Mouse (Mus musculus) heart, postnatal 10 days (tissue): ENCODE results near the gene Psd4. TPM values are rescaled to one million over a fixed set of nuclear protein-coding genes. Genes with fewer than 3 reads are reported as not detected.

Experiments used
- DNase-seq, 2 experiments: peaks; one replicate each; pipeline ENCODE4 v3.0.0; 2021
- intact Hi-C: fragments of 180-260 bp; cut with DNase I; formaldehyde crosslinking; loops from one replicate; pipeline ENCODE4 v1.15.1; 2025
- total RNA-seq, 2 experiments: library from RNA; stranded (reverse); gene quantifications; 2 replicates each; pipeline ENCODE4 v1.2.3; 2021

Psd4 gene
- total RNA-seq: 1 to 10 TPM; 1.3 to 2.2 TPM

DNA sequence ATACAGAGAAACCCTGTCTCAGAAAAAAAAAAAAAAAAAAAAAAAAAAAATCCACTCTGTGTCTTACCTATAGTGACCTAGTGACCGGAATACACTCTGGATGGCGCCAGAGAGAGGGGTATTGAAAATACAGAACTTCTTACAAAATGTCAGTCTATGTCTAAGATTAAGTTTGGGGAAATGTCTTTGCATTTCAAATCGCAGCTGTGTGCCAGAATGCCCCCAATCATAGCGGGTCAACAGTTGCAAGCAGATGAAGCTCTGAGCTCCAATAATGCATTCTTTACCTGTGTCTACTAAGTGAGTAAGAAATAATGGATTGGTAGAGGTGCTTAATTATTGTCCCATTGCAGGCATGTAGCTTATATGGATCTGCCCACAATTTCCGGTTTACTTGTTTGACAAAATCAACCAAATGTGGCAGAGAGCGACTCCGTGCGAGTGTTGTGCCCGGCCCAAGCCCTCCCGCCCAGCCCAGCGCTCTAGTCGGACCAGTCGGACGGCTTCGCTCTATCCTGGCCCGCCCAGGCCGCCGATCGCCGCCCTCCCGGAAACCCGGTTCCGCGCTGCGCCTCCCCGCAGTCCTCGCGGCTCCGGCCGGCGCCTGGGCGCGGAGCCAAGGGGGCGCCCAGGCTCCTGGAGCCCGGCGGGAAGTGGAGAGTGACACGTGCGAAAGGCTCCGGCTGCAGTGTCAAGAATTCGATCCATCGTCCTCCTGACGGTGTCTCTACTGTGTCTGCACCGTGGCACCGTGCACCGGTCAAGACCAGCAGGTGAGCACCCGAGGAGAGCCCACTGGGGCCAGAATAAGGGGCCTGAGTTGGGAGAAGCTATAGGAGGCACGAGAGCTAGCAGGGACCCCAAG, at the start of gene Psd4:
Gene Psd4, plus strand, starts transcription at position 551 of the 865 bp plus-strand sequence.
- intact Hi-C loops: no loop called here
- DNase-seq: peak; percentile 60 to 66

DNA sequence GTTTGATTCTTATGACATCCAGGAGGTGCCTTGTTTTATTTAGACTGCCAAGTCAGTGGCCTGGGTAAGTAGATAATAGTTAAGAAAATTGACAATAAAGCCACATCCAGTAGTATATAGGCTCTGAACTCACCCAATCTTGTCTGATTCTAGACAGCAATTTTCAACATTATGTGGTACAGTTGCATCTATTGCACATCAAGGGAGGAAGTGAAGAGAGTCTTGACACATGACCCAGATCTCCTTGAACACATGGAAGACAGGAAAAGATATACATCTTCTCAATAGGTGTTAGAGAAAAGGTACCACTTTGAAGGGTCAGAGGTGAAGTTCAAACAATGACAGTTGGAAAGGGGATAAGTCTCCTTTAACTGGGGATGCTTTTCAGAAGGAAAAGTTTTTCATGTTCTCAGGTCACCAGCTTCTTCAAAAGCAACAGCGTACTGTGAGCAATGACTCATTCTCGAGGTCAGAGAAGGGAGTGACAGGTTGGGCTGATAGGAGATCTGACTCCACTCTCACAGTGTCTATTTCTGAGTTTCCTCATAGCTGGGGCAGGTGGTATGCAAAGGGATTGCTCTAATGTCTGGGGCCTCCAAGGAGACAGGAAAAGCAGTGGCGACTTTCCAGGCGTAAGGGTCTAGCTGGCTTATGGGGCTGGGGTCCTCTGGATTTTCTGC, 49.3 kb upstream of the Psd4 start:
- no peak for DNase-seq
- intact Hi-C loops: no loop called here

DNA sequence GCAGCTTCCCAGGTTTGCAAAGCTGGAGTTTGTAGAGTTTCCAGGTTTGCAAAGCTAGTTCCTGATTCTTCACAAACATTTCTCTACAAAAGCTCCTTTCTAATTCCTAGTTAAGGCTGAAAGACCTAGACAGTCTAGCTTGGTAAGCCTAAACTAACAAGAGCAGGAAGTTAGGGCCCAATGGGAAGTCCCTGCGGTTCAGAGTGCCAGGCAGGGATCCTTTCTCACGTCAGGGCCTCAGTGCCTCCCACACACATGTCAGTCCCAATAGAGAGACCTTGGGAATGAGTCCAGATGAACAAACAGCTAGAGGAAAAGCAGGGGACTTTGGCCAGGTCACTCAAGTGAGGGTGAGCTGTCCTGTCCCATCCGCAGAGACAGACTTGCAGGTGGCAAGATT, 32.0 kb upstream of the Psd4 start:
- intact Hi-C loops: no loop called here
- DNase-seq: peak in 1 of 2 experiments; percentile 5

DNA sequence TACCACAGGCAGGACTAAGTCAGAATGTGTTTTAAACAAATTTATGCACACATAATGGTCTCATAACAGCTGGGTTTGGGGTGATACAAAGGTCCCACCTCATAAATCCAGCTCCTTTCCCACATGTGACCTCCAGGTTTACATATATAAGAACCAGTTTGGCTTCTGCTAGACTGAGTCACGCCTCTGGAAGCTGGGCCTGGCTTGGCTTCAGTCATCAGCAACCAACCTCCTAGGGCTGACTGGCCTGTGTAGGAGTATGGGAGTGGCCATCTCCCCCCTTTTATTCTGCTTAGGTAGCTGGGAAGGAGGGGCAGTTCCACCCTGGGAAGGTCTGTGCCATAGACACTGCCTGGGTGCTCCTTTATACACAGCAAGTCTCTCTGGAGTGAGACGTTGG, 30.8 kb upstream of the Psd4 start, which contains the start of gene Il1rn:
Gene Il1rn, plus strand, starts transcription at position 309 of the 400 bp plus-strand sequence.
- intact Hi-C loops: no loop called here
- no peak for DNase-seq

DNA sequence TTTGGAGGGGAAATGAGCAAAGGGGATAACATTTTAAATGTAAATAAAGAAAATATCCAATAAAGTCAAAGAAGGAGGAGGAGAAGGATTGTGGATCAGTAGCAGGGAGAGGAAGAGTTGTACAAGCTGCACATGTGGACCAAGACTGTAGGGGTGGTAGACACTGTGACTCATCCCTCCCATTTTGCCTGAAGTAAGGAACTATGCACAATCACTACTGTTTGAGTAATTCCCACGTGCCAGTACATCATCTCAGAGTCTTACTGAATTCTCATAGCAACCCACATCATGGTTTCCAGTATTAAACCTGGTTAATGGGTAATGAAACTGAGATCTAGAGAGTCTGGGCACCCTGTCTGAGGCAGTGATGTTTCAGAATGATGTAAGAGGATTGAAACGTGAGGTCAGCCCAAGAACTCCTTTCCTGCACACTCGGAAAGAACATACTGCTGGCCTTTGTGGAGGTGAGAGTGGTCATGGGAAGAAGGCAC, 25.9 kb upstream of the Psd4 start:
- DNase-seq: no peak
- intact Hi-C loops: no loop called here

DNA sequence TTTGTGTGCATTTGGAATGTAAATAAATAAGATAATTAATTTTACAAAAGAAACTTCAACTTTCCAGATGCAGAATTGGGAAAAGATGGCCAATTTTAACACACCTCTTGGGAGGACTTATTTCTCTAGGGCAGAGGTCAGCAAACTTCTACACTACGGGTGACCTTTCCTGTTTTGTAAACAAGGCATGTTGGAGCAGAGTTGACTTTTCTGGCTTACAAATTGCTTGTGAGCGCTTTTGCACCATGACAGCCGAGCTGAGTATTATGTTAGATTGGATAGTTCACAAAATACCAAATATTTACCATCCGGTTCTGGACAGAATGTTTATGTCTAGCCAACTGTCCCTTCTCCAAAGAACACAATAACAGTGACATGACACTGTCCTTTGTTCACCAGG, 22.8 kb upstream of the Psd4 start:
- intact Hi-C loops: no loop called here
- DNase-seq: no peak

DNA sequence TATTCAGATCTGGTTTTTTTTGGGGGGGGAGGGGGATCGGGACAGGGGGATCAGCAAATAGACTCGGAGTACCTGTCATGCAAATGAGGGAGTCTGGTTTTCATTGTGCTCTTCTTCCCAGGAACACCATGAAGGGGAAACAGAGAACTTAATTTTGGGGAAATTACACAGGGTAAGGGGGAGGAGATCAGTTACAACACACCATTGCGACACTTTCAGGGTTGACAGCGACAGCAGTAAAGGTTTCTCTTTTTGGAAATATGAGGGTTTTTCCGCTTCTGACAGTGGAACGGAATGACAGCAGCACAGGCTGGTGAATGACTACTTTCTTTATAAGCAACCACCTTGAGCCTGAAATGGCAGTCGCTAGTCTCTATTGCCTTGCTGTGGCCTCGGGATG, 22.3 kb upstream of the Psd4 start:
- intact Hi-C loops: no loop called here
- peak in 1 of 2 experiments; percentile 3 for DNase-seq

DNA sequence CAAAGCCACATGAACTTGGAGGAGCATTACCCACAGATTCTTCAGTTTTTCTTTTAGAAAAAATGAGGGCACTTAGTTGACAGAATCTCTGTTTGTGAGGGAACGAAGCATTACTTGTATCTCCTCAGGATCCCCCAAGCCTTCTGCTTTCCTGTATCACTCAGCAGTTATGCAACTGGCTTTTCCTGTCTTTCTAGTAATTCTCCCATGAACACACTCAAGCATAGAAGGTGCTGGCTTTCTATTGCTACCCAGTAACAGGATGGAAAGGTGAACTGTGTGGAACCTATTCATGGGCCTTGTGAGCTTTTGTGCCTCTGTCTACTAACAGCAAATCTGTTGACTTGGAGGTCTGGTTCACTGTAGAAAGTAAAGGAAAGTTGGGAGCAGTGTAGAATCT, 19.5 kb upstream of the Psd4 start:
- intact Hi-C loops: no loop called here
- DNase-seq: no peak

DNA sequence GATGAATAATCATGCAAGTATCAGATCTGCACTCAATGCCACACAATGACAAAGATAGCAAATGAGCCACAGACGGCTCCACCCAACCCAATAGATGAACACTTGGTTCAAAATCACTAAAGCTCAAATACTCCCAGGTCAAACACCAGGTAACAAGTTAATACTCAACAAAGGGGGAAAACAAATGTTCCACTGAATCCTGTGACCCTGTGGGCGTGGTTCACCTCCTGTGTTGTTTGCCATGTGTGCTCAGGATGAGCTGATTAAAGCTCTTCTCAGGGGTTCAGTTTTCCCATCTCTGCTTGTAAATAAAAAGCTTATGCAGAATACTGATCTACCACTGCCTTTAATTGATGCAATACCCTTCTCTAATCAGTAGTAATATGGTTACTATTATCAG, 16.2 kb upstream of the Psd4 start:
- intact Hi-C loops: no loop called here
- DNase-seq: no peak

DNA sequence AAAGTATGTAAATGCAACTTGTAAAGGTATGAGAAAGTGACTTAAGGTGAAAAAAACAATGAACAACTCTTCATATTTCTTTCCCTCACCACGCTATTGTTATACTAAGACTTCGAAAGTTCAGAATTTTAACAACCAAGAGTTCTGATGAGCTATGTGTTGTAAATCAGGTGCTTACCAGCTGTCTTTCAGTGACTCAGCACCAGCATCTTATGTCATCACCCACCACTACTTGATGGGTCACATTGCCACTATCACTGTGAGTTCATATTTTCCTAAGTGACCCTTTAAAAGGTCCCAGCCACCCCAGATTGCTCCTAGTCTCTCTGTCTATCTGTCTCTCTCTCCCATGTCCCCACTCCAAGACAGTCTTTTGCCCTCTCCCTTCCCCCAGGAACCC, 14.3 kb upstream of the Psd4 start:
- DNase-seq: no peak
- intact Hi-C loops: no loop called here

DNA sequence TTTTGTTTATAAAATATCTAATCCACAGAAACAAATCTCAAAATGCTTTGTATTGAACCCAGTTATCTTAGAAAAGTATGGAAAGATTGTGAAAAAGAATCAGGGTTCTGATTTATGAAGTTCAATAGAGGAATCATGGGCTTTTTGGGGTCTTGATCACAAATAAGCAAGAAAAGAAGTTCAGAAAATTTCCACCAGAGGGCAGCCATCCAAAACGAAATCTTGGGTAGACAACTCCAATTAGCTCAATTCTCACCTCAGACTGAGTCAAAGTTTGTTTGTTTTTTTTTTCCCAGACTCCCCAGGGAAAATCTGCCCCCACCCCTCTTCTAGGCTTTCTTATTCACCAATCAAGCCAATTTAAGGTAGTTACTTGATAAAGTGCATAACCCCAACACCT, 9.7 kb upstream of the Psd4 start:
- peak; percentile 14 to 48 for DNase-seq
- intact Hi-C loops: loop anchor here (1.0 to 5.0 kb wide), 3 partner anchors 48 to 210 kb away; no protein-coding TSS in a partner anchor

DNA sequence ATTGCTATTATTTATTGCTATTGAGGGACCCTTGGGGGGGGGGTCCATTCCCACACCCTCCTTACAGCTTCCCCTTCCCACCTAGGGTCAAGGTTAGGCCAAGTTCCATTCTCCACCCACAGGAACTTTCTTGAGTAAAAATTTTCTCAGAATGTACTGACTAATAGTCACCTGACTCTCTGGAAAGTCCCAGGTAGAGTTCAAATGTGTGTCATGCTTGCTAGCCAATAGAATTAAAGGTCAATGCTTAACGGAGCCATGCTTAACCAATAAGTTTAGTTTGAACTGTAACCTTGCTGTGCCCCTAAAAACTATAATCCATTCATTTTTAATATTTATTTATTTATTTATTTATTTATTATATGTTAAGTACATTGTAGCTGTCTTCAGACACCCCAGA, 8.0 kb upstream of the Psd4 start:
- intact Hi-C loops: loop anchor here (5.0 kb wide), 2 partner anchors 62 to 208 kb away; no protein-coding TSS in a partner anchor
- DNase-seq: no peak

DNA sequence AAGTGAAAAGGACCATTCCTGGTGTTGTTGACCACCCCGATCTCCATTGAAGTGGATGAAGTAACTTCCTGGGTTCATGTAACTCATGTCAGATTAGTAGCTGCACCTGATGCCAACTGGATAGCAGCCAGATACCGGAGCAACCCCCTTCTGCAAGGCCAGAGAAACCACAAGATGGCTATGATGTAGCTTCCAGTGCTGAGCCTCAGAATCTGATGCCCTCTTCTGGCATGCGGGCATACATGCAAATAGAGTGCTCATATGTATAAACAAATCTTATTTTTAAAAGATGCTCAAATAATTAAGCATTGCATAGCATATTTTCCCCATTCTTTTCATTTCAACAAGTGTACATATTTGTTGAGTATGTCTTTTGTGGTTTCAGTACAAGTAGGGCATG, 3.6 kb upstream of the Psd4 start:
- intact Hi-C loops: no loop called here
- DNase-seq: no peak

DNA sequence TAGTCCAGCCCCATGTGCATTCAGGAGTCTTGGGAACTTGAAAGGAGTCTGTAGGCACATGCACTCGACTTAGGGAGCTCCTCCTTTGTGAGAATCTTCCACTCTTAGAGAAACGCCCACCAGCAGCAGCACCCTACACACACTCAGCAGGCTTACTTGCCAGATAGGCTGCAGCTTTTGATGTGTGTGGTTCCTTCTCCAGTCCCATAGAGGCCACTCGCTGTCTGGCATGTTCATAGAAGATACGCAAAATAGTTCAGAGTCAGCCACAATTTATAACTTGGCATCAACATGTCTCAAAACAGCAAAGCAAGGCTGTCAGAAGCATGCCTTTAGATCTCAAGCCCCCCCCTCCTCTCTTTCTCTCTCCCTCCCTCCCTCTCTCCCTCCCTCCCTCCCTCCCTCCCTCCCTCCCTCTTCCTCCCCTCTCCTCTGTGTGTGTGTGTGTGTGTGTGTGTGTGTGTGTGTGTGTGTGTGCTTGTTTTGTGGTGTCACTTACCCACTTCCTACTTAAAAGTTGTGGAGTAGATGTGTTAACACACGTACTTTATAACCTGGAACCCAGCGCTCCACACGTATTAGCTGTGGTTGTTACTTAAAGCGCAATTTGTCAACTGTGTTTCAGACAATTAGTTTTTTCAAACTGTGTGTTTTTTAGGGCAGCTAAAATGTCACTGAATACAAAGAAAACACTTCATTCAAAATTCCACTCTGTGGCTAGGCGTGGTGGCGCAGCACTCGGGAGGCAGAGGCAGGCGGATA, 985 bp upstream of the Psd4 start:
- DNase-seq: no peak
- intact Hi-C loops: no loop called here

DNA sequence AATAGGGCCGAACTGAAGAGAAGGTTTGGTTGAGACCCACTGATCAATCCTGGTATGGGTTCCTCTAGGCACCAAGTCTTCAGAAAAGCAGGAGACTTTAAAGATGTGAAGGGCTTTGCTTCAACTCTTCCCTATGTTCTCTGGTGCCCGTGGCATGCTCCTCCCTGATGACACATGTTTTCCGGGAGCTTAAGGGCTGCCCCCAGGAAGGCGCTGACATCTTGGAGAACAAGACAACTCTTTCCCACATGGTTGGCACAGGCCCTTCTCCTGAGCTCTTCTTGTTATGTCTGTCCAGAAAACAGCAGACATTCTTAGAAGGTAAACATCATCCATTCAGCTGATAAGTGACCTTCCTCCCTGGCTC, 498 bp downstream of the Psd4 start:
- no peak for DNase-seq

DNA sequence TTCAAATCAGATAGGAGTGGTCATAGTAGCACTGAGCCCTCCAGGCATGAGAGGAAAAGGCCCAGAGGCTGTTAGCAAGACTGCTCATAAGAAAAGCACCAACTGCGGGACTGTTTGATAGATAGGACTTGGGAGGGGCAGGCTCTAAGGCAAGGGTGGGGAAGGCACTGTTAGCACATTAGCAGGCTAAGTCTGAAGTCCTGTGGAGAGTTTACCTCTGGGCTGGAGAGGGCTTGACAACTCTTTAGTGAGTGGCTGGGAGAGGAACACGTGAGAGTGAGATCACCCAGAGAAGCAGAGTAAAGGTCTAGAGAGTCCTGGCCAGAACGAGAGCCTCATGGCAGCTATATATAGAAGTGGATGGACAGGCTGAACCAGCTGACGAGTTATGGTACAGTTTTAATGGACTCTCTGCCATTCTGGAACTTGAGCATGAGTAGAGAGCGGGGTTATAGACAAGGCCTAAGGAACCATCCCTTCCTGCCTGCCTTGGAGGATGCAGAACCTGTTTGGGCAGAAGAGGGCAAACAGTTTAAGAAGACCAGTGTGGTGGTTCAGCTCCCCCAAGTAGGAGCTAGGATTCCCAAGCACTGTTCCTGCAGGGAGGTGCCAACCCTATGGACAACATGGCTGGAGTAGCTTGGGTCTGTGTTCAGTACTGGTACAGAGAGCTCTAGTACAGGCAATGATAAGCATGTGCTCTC, 11.5 kb downstream of the Psd4 start:
- no peak for DNase-seq
- intact Hi-C loops: no loop called here

More for the DNA sequence above, 498 bp downstream of the Psd4 start:
- intact Hi-C loops: no loop called here

DNA sequence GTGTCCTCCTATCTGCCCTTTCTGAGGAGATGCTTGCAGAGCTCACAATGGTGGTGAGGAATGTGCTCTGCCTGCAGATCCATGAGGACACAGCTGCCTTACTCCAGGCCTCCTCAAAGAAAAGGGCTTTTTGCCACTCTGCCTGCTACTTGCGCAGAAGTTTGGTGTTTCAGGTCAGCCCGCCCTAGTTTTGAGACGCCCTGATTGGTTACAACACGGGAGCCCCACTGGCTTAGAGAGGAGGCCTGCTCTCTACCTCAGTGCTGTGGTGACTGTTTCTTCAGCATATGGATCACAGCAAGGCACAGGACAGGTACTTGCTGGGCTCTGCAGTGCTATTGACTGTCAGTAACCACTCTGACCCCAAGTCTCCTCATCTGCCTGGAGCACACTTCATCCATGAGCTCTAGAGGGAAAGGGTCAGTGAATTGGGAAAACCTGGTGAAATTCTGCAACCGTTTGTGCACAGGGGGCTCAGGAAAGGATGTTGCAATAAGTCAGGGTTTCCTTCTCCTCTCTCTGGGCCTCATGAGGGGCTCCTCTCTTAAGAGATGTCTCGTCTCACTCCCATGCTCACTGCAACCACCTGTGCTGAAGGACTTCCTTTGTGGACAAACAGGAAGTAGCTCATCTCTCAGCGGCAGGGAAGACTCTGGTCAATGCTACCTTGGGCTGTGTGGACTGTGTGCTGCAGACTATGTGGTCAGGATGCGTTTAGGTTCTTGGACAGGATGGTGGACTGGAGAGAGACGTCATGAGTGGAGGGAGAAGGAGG, 15.3 kb downstream of the Psd4 start:
- intact Hi-C loops: no loop called here
- DNase-seq: no peak

DNA sequence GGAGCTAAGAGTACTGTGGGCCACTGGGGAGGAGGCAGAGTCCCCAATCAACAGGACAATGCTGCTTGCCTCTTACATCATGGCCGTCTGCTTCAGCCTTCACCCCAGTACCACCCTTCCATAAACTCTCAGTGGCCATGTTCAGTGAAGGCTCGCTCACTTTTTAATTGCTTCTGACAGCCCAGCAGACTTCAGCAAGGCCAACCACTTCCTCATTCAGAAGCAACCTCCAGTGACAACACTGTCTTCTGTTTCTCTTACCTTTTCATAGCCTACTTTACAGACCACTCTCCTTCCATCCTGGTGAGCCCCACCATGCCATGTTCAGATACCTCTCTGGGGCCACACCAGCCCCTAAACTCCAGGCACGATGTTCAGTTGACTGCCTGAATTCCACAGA, 16.3 kb downstream of the Psd4 start:
- no peak for DNase-seq
- intact Hi-C loops: no loop called here

DNA sequence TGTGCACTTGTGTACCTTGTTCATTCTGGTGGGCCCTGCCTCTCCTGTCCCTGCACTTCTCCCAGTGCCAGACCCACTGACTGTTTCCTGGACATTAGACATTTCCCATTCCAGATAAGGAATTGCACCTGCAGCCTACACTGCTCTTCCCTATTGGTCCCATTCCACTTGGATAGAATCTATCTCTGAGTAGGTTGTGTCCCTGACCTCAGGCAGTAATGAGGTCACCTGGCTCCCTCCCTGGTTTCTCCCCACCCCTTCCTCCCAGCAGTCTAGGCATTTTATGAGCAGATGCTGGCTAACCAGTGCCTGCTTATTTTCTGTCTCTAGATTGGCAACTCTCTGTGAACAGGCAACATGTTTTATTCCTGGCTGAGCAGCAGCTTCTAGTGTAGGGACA, 17.0 kb downstream of the Psd4 start:
- intact Hi-C loops: no loop called here
- DNase-seq: no peak
